Mouse (Mus musculus) E14TG2a.4 (cell line): ENCODE measurements around the gene 2810006K23Rik.

Experiments
- CTCF ChIP-seq: conservative IDR thresholded peaks from 2 replicates; pipeline ENCODE4 v1.5.1; 2014; ENCODE audit warnings: low read length
- NANOG ChIP-seq: IDR thresholded peaks from 2 replicates; pipeline ENCODE4 v1.6.1; 2014; ENCODE audit warnings: borderline replicate concordance, low read length, mixed read lengths
- POU5F1 ChIP-seq: IDR thresholded peaks from 2 replicates; pipeline ENCODE4 v1.6.1; 2014; ENCODE audit warnings: low read length, borderline replicate concordance

DNA sequence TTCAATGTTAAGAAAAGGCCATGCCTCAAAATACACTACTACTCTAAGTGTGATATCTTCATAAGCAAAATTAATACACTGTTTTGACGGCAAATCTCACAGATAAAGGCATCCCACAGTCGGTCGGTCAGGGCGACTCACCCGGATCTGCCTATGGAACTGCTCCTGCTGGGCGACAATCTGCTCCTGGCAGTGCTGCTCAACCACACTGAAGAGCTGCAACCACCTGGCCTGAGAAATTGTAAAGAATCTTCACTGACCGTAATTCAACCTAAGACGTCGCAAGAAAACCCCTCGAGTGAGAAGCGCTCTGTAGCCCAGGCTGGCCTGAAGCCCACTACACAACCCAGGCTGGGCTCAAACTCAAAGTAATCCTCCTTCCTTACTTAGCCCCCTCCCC, 11.9 kb upstream of the 2810006K23Rik start:
- TF ChIP-seq CTCF = no peak
- TF ChIP-seq POU5F1 = no peak
- TF ChIP-seq NANOG = no peak
